Mouse (Mus musculus): ENCODE measurements at regions not wholly inside any gene's neighbourhood (a gene's known extent, or its start where the extent isn't known, plus 50 kb on each side); places are given as distances from the start of the nearest gene placed in this dataset.

DNA sequence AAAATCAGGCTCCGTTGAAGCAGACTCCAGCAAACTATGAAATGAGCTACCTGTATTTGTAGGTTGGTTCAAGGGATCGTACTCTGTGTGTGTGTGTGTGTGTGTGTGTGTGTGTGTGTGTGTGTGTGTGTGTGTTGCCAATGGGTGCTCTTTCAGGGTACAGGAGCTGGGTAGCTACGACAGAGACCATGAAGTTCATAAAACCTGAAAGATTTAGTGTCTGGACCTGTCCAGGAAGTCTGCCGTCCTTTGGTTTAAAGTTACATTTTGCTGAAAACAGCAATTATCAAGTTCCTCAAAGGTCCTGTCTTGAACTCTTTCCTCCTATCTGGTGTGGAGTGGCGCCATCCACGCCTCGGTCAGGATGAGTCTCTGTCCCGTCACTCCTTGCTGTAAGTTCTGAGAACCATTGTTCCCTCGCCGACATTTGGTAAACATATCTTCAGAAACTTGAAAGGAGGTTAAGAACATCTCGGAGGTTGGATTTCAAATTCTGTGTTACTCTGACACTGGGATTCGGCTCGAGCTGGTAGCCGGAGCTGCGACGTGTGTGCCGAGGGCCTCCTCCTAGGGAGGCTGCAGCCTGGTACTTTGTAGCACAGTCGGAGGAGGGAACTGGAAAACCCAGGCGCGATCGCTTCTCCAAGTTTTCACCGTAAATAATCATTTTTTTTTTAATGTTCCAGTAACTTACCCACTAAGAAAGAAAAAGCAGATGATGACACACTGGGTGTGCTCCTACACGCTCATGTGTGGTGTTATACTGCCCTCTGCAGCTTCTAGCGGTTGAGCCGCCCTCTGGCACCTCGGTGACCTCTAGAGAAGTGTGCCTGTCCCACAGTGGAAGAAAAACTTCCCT lies 107.8 kb upstream of the N6amt1 start:
- TF ChIP-seq POLR2A (IDR thresholded peaks at IDR 0.05; ENCODE audit: borderline replicate concordance, extremely low read depth, low read depth, low read length) (no peak), CTCF (IDR thresholded peaks at IDR 0.05; ENCODE audit: insufficient read depth, low read length) (peak; percentile 88)

Data from lung, adult 2 months (tissue).